Mouse (Mus musculus): ENCODE results near the gene Toe1.

- no peak for TF ChIP-seq CTCF (IDR thresholded peaks at IDR 0.05; ENCODE audit: insufficient read depth, low read depth, low read length)
- no peak for TF ChIP-seq POLR2A (IDR thresholded peaks at IDR 0.05; ENCODE audit: insufficient read depth, low read depth, low read length)
These were observed 45.5 kb downstream of the Toe1 start for GRCm38 (mm10) chr4:116761914-116762313.

Data from olfactory bulb, adult 2 months (tissue).